Comparison of ENCODE assay signal across 9 mouse cellular contexts in the genomic region with DNA sequence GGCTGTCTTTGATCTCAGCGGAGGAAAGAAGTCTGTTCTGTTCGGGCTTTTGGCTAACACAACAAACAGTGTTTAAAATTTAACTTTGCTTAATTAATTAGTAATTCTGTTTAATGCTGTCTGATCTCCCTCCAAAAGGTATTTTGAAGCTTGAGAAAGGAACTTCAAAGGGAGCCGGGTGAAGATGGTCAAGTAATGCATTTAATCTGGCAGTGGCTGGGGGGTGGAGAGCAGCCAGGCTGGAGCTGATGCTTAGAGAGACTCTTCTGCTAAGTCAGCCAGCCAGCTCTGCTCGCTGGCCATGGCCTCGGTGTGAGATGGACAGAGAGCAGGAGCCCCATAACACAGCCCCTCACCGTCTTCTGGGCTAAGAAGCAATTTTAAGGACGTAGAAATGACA. TPM values are rescaled to one million over a fixed set of nuclear protein-coding genes. Genes with fewer than 3 reads are reported as not detected.
DNase-seq lines count a peak whose midpoint lies in the region; ATAC-seq and TF ChIP-seq lines count a peak whose summit lies in the region.
"Had no signal": no experiment of that assay in that cellular context is flagged by ENCODE, and none has a peak within 500 bp of the region (broad histone marks: within the 10 kb centered on the region; RNA-seq: fewer than 3 reads in every experiment).

No protein-coding gene starts in this region.

- H3K9me3 ChIP-seq in forebrain, embryonic 12.5 days = no peaks in the 10 kb centered on the region
- no peaks in the 10 kb centered on the region for H3K9me3 ChIP-seq in forebrain, postnatal 0 days (ENCODE audit: low read length)
- no peaks in the 10 kb centered on the region for H3K9me3 ChIP-seq in lung, embryonic 16.5 days (ENCODE audit: control insufficient read depth, low read length)
- no peaks in the 10 kb centered on the region for H3K9me3 ChIP-seq in stomach, embryonic 14.5 days (ENCODE audit: control insufficient read depth, low read depth, low read length)

- H3K4me3 ChIP-seq in forebrain, embryonic 12.5 days (replicated peaks) = no peak overlapping the region
- H3K4me3 ChIP-seq in forebrain, postnatal 0 days (ENCODE audit: low read depth, low read length) = no peak overlapping the region
- no peak overlapping the region for H3K4me3 ChIP-seq in lung, embryonic 16.5 days (ENCODE audit: low read length)
- no peak overlapping the region for H3K4me3 ChIP-seq in stomach, embryonic 14.5 days (ENCODE audit: low read depth, low read length)

- H3K9ac ChIP-seq in forebrain, embryonic 12.5 days = no peak overlapping the region
- H3K9ac ChIP-seq in forebrain, postnatal 0 days = no peak overlapping the region
- H3K9ac ChIP-seq in lung, embryonic 16.5 days (ENCODE audit: low read length) = no peak overlapping the region
- H3K9ac ChIP-seq in stomach, embryonic 14.5 days (replicated peaks; ENCODE audit: low read depth, low read length) = no peak overlapping the region

- H3K4me2 ChIP-seq in forebrain, embryonic 12.5 days = no peak overlapping the region
- H3K4me2 ChIP-seq in forebrain, postnatal 0 days (ENCODE audit: low read depth) = no peak overlapping the region
- no peak overlapping the region for H3K4me2 ChIP-seq in lung, embryonic 16.5 days (ENCODE audit: low read depth, low read length)
- H3K4me2 ChIP-seq in stomach, embryonic 14.5 days (replicated peaks; ENCODE audit: low read depth, low read length) = no peak overlapping the region

- ATAC-seq in forebrain, embryonic 12.5 days (ENCODE audit: low FRiP score) = no peak
- no peak for ATAC-seq in forebrain, postnatal 0 days
- no peak for ATAC-seq in lung, embryonic 16.5 days (ENCODE audit: low read depth)
- no peak for ATAC-seq in stomach, embryonic 14.5 days (ENCODE audit: insufficient number of reproducible peaks, insufficient read depth, low FRiP score, low read depth)

- WGBS in forebrain, embryonic 12.5 days = 38% methylated on average over 7 of the region's 7 CpGs
- WGBS in forebrain, postnatal 0 days = 28% methylated on average over 7 of the region's 7 CpGs
- WGBS in lung, embryonic 16.5 days = 28% methylated on average over 7 of the region's 7 CpGs
- 35% methylated on average over 7 of the region's 7 CpGs for WGBS in stomach, embryonic 14.5 days

- H3K4me1 ChIP-seq in forebrain, embryonic 12.5 days = peaks cover 35% of the 10 kb centered on the region
- H3K4me1 ChIP-seq in forebrain, postnatal 0 days (ENCODE audit: insufficient read depth) = peaks cover 19% of the 10 kb centered on the region; the same call in 1 of the 2 replicates
- H3K4me1 ChIP-seq in lung, embryonic 16.5 days (replicated peaks; ENCODE audit: control insufficient read depth, insufficient read depth, low read length) = peaks cover 60% of the 10 kb centered on the region
- peaks cover 35% of the 10 kb centered on the region for H3K4me1 ChIP-seq in stomach, embryonic 14.5 days (ENCODE audit: control insufficient read depth, insufficient read depth, low read length)

- H3K27me3 ChIP-seq in forebrain, embryonic 12.5 days = no peaks in the 10 kb centered on the region
- no peaks in the 10 kb centered on the region for H3K27me3 ChIP-seq in forebrain, postnatal 0 days (ENCODE audit: insufficient read depth, low read length)
- H3K27me3 ChIP-seq in lung, embryonic 16.5 days (ENCODE audit: control insufficient read depth, insufficient read depth, low read depth, low read length) = no peaks in the 10 kb centered on the region
- no peaks in the 10 kb centered on the region for H3K27me3 ChIP-seq in stomach, embryonic 14.5 days (ENCODE audit: control insufficient read depth, insufficient read depth, low read length)

- H3K27ac ChIP-seq in forebrain, embryonic 12.5 days = 0 out of 2 replicates have a peak overlapping the region, but pooled peaks have one; percentile 6
- H3K27ac ChIP-seq in forebrain, postnatal 0 days (ENCODE audit: low read depth, low read length) = no peak overlapping the region
- H3K27ac ChIP-seq in lung, embryonic 16.5 days (ENCODE audit: low read length) = peak overlapping the region; percentile 38
- 0 out of 2 replicates have a peak overlapping the region, but pooled peaks have one; percentile 7 for H3K27ac ChIP-seq in stomach, embryonic 14.5 days (ENCODE audit: low read length)

- peaks cover 16% of the 10 kb centered on the region for H3K36me3 ChIP-seq in forebrain, embryonic 12.5 days (replicated peaks)
- no peaks in the 10 kb centered on the region for H3K36me3 ChIP-seq in forebrain, postnatal 0 days (ENCODE audit: insufficient read depth)
- no peaks in the 10 kb centered on the region for H3K36me3 ChIP-seq in lung, embryonic 16.5 days (ENCODE audit: control insufficient read depth, insufficient read depth, low read length)
- H3K36me3 ChIP-seq in stomach, embryonic 14.5 days (ENCODE audit: control insufficient read depth, insufficient read depth, low read length) = peaks cover 3% of the 10 kb centered on the region; the same call in 1 of the 2 replicates

- no peak for TF ChIP-seq CTCF in forebrain, postnatal 0 days (IDR thresholded peaks at IDR 0.05; ENCODE audit: low read depth)

- no peak for DNase-seq in forebrain, postnatal 0 days
- DNase-seq in lung, adult 18-20 months = no peak
- peak; percentile 68 for DNase-seq in kidney, adult 9 months
- no peak for DNase-seq in adrenal gland, adult 8-10 months
- no peak for DNase-seq in thymus, postnatal 36 days
- DNase-seq: lung, postnatal 36 days had no signal

RNA-seq across cellular contexts. Expression of a gene that starts 56.7 kb away (rescaled TPM):
- polyA plus RNA-seq in forebrain, embryonic 12.5 days (2016; fragmentation: Nextera tagmentation; extraction: Ambion mirVana) = 0.60 and 0.93 TPM in 2 replicates
- total RNA-seq in forebrain, postnatal 0 days (2014; rRNA removed) = 1.5 and 1.6 TPM in 2 replicates
- polyA plus RNA-seq in forebrain, postnatal 0 days (2015; fragmentation: Nextera tagmentation; extraction: Ambion mirVana) = 1.9 and 2.0 TPM in 2 replicates
- 2.5 and 2.7 TPM in 2 replicates for polyA plus RNA-seq in lung, embryonic 16.5 days (2015; fragmentation: Nextera tagmentation; extraction: Ambion mirVana)
- polyA plus RNA-seq in stomach, embryonic 14.5 days (2014; fragmentation: Nextera tagmentation; extraction: Ambion mirVana) = 1.2 and 2.4 TPM in 2 replicates
- total RNA-seq in adrenal gland, adult 8-10 months (2022) = 1 to 10 TPM; 1.2 to 3.0 (median 2.4) TPM

RNA-seq across cellular contexts. Expression of a gene that starts 58.1 kb away (rescaled TPM):
- polyA plus RNA-seq in forebrain, embryonic 12.5 days (2016; fragmentation: Nextera tagmentation; extraction: Ambion mirVana) = 51.2 and 64.4 TPM in 2 replicates
- 18.8 and 22.8 TPM in 2 replicates for total RNA-seq in forebrain, postnatal 0 days (2014; rRNA removed)
- 30.5 and 33.6 TPM in 2 replicates for polyA plus RNA-seq in forebrain, postnatal 0 days (2015; fragmentation: Nextera tagmentation; extraction: Ambion mirVana)
- 49.6 and 54.2 TPM in 2 replicates for polyA plus RNA-seq in lung, embryonic 16.5 days (2015; fragmentation: Nextera tagmentation; extraction: Ambion mirVana)
- polyA plus RNA-seq in stomach, embryonic 14.5 days (2014; fragmentation: Nextera tagmentation; extraction: Ambion mirVana) = 31.2 and 33.7 TPM in 2 replicates
- total RNA-seq in adrenal gland, adult 8-10 months (2022) = 10 to 100 TPM; 38.0 to 56.5 (median 46.5) TPM
